In genomic region chr1:61181099-61181821, GRCm38 (mm10) we compare ENCODE assay signal across 8 mouse cellular contexts.
DNase-seq lines count a peak whose midpoint lies in the region; ATAC-seq lines count a peak whose summit lies in the region.

No protein-coding gene starts in this region.

- H3K4me2 ChIP-seq in hindbrain, embryonic 14.5 days (replicated peaks): peak overlapping the region; percentile 37

- no peaks in the 10 kb centered on the region for H3K9me3 ChIP-seq in hindbrain, embryonic 14.5 days (ENCODE audit: control insufficient read depth, low read length)

- H3K4me1 ChIP-seq in hindbrain, embryonic 14.5 days (replicated peaks; ENCODE audit: control insufficient read depth, insufficient read depth, low read length): peaks cover 33% of the 10 kb centered on the region

- WGBS in hindbrain, embryonic 14.5 days: 20% methylated on average over 15 of the region's 15 CpGs

- peak; percentile 91 for ATAC-seq in hindbrain, embryonic 14.5 days (ENCODE audit: low FRiP score)

- no peaks in the 10 kb centered on the region for H3K36me3 ChIP-seq in hindbrain, embryonic 14.5 days (replicated peaks; ENCODE audit: control insufficient read depth, insufficient read depth)

- peak overlapping the region; percentile 42 for H3K9ac ChIP-seq in hindbrain, embryonic 14.5 days

- H3K27ac ChIP-seq in hindbrain, embryonic 14.5 days: peak overlapping the region; percentile 78

- peak; percentile 81 for DNase-seq in NIH3T3 (ENCODE audit: low read depth)
- DNase-seq in cerebellum, adult 9-11 months: peak; percentile 73
- DNase-seq in frontal cortex, postnatal 25 days (ENCODE audit: low spot score in 2 of 2): peak; percentile 89 to 91
- DNase-seq in hindbrain, embryonic 14.5 days (ENCODE audit: low spot score): peak; percentile 99
- DNase-seq in layer of hippocampus, postnatal 25 days (ENCODE audit: extremely low spot score in 1 of 2, low spot score in 1 of 2): peak; percentile 96 to 99
- peak; percentile 95 for DNase-seq in lung, postnatal 14 days
- DNase-seq in retina, embryonic 14.5 days (ENCODE audit: low spot score): peak; percentile 96
- DNase-seq in thymus, postnatal 36 days: peak; percentile 83 to 87

- H3K27me3 ChIP-seq in hindbrain, embryonic 14.5 days (ENCODE audit: control insufficient read depth, insufficient read depth, low read length): no peaks in the 10 kb centered on the region

- H3K4me3 ChIP-seq in hindbrain, embryonic 14.5 days (replicated peaks; ENCODE audit: low read length): no peak overlapping the region; the same call in 1 of the 2 replicates
